Mouse (Mus musculus) megakaryocyte, embryonic 14.5 days (primary cell): ENCODE results near the gene Shoc2.

Experiments used
- FLI1 ChIP-seq: IDR thresholded peaks from 2 replicates; pipeline ENCODE4 v1.6.1; 2012; ENCODE audit warnings: low read length, inconsistent platforms, mixed read lengths
- GATA1 ChIP-seq: IDR thresholded peaks from 3 replicates; pipeline ENCODE4 v1.6.1; 2012; ENCODE audit warnings: mixed read lengths, low read length, inconsistent platforms, borderline replicate concordance

DNA sequence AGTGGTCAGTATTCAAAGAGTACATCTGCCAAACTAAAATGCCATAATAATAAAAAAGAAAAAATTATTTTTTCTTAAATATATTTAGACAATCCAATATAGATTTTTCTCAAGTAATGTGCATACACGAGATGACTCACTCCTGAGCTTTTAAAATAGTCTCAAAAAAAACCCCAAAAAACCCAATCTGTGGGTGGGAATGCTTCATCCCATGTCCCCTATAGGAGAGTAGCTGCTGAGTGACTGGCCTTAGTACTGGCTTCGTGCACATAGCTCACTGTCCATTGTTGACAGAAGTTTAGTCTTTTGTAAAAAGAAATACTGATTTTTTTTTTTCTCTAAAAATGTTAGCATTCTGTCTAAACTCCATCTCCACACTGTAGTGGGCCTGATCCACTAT lies 46.4 kb downstream of the Shoc2 start:
- TF ChIP-seq GATA1 (no peak), FLI1 (no peak)
